Mouse (Mus musculus): ENCODE measurements around the gene Olfr63.
"Not testable (repeated sequence)": the region's sequence is repeated elsewhere in the genome, so short reads cannot be mapped to it uniquely, and the experiment has no call there.

GRCm38 (mm10) chr17:33236646-33237045 lies 27.8 kb upstream of the Olfr63 start:
- TF ChIP-seq CTCF, EP300 (IDR thresholded peaks at IDR 0.05; ENCODE audit: low read depth): not testable (repeated sequence)
